Mouse (Mus musculus) heart, embryonic 11.5 days (tissue): ENCODE data around the gene Pcgf2. TPM values are rescaled to one million over a fixed set of nuclear protein-coding genes. Genes with fewer than 3 reads are reported as not detected.

Experiments used
- ATAC-seq: fragments of 200-750 bp; cut with Nextera tagmentation; replicated peaks from 2 replicates; pipeline ENCODE4 v1.8.0; 2017; ENCODE audit warnings: moderate library complexity; ENCODE audit not compliant: insufficient number of reproducible peaks, low FRiP score, low TSS enrichment
- H3K27ac ChIP-seq: fragments of 300-500 bp; sonication (generic); 2 replicates; pipeline ENCODE4 v1.5.1; 2014; ENCODE audit warnings: mild to moderate bottlenecking, low read depth, low read length
- H3K27me3 ChIP-seq: fragments of 300-500 bp; sonication (generic); 2 replicates; pipeline ENCODE4 v1.6.1; 2014; ENCODE audit warnings: mild to moderate bottlenecking, low read length, mixed read lengths; ENCODE audit not compliant: control insufficient read depth, insufficient read depth
- H3K36me3 ChIP-seq: fragments of 300-500 bp; sonication (generic); 2 replicates; pipeline ENCODE4 v1.6.1; 2014; ENCODE audit warnings: mild to moderate bottlenecking, low read length, moderate library complexity, mixed read lengths; ENCODE audit not compliant: control insufficient read depth, insufficient read depth
- H3K4me1 ChIP-seq: fragments of 300-500 bp; sonication (generic); 2 replicates; pipeline ENCODE4 v1.6.1; 2014; ENCODE audit warnings: low read length; ENCODE audit not compliant: control insufficient read depth, insufficient read depth
- H3K4me2 ChIP-seq: fragments of 300-500 bp; sonication (generic); 2 replicates; pipeline ENCODE4 v1.6.1; 2014; ENCODE audit warnings: mild to moderate bottlenecking, moderate library complexity
- H3K4me3 ChIP-seq: fragments of 300-500 bp; sonication (generic); 2 replicates; pipeline ENCODE4 v1.5.1; 2014; ENCODE audit warnings: low read depth, low read length
- H3K9ac ChIP-seq: fragments of 300-500 bp; sonication (generic); 2 replicates; pipeline ENCODE4 v1.6.1; 2014; ENCODE audit warnings: mild to moderate bottlenecking, low read depth, low read length, moderate library complexity
- H3K9me3 ChIP-seq: fragments of 300-500 bp; sonication (generic); replicated peaks from 2 replicates; pipeline ENCODE4 v1.6.1; 2016; ENCODE audit warnings: low read length; ENCODE audit not compliant: control insufficient read depth
- WGBS: fragments of 180-500 bp; shearing (Covaris S2); extraction: QIAGEN DNeasy Blood & Tissue Kit; methylation state at CpG from one replicate; pipeline ENCODE4 v1.1.7; 2014; ENCODE audit not compliant: insufficient replicate concordance; 5-methylcytosine and 5-hydroxymethylcytosine counted together
- polyA plus RNA-seq: library from polyadenylated mRNA; unstranded; fragments of >200 nt; fragmentation: Nextera tagmentation; extraction: Ambion mirVana; gene quantifications from 2 replicates; pipeline ENCODE4 v1.2.1, GENCODE M21; 2014

Pcgf2 gene
- polyA plus RNA-seq, 1 experiment from 2014 or later = 16.4 TPM

GRCm38 (mm10) chr11:97728311-97728710, 28.0 kb upstream of the Pcgf2 start:
- no peak for ATAC-seq
- Histone ChIP-seq H3K27me3 (no peaks in the 10 kb centered on the region), H3K9ac (no peak overlapping the region), H3K27ac (no peak overlapping the region), H3K4me2 (no peak overlapping the region), H3K36me3 (peaks cover 19% of the 10 kb centered on the region), H3K4me3 (no peak overlapping the region), H3K9me3 (no peaks in the 10 kb centered on the region), H3K4me1 (no peaks in the 10 kb centered on the region)
- WGBS = 68% methylated on average over 7 of the region's 7 CpGs

GRCm38 (mm10) chr11:97723709-97724108, 23.4 kb upstream of the Pcgf2 start:
- Histone ChIP-seq H3K36me3 (peaks cover 47% of the 10 kb centered on the region), H3K27ac (no peak overlapping the region), H3K9ac (no peak overlapping the region), H3K9me3 (no peaks in the 10 kb centered on the region), H3K27me3 (no peaks in the 10 kb centered on the region), H3K4me3 (no peak overlapping the region), H3K4me2 (no peak overlapping the region), H3K4me1 (no peaks in the 10 kb centered on the region)
- no peak for ATAC-seq
- WGBS = 72% methylated on average over 7 of the region's 7 CpGs

GRCm38 (mm10) chr11:97721338-97721737, 21.0 kb upstream of the Pcgf2 start:
- Histone ChIP-seq H3K27ac (no peak overlapping the region), H3K27me3 (no peaks in the 10 kb centered on the region), H3K9me3 (no peaks in the 10 kb centered on the region), H3K36me3 (peaks cover 48% of the 10 kb centered on the region), H3K4me1 (no peaks in the 10 kb centered on the region; the same call in 1 of the 2 replicates), H3K9ac (no peak overlapping the region), H3K4me2 (no peak overlapping the region), H3K4me3 (no peak overlapping the region)
- no peak for ATAC-seq
- 88% methylated on average over 4 of the region's 4 CpGs for WGBS

- Histone ChIP-seq H3K9me3 (no peaks in the 10 kb centered on the region), H3K27ac (no peak overlapping the region), H3K4me1 (no peaks in the 10 kb centered on the region; the same call in 1 of the 2 replicates), H3K36me3 (peaks cover 46% of the 10 kb centered on the region), H3K4me2 (no peak overlapping the region), H3K9ac (no peak overlapping the region), H3K27me3 (no peaks in the 10 kb centered on the region), H3K4me3 (no peak overlapping the region)
- ATAC-seq = no peak
- WGBS = 79% methylated on average over 4 of the region's 4 CpGs
These were observed 18.7 kb upstream of the Pcgf2 start for GRCm38 (mm10) chr11:97719041-97719440.

GRCm38 (mm10) chr11:97718281-97718860, 18.1 kb upstream of the Pcgf2 start:
- H3K4me1 ChIP-seq = no peaks in the 10 kb centered on the region; the same call in 1 of the 2 replicates
- H3K36me3 ChIP-seq = peaks cover 45% of the 10 kb centered on the region
- H3K9ac ChIP-seq = no peak overlapping the region
- 61% methylated on average over 15 of the region's 15 CpGs for WGBS
- H3K4me3 ChIP-seq = no peak overlapping the region
- H3K9me3 ChIP-seq = no peaks in the 10 kb centered on the region
- H3K27me3 ChIP-seq = no peaks in the 10 kb centered on the region
- no peak for ATAC-seq
- no peak overlapping the region for H3K4me2 ChIP-seq
- no peak overlapping the region for H3K27ac ChIP-seq

- H3K27ac ChIP-seq = no peak overlapping the region
- peaks cover 46% of the 10 kb centered on the region for H3K36me3 ChIP-seq
- no peak for ATAC-seq
- H3K4me1 ChIP-seq = no peaks in the 10 kb centered on the region; the same call in 1 of the 2 replicates
- no peak overlapping the region for H3K4me3 ChIP-seq
- H3K9ac ChIP-seq = no peak overlapping the region
- H3K9me3 ChIP-seq = no peaks in the 10 kb centered on the region
- H3K27me3 ChIP-seq = no peaks in the 10 kb centered on the region
- 84% methylated on average over 26 of the region's 26 CpGs for WGBS
- H3K4me2 ChIP-seq = no peak overlapping the region
These were observed 17.3 kb upstream of the Pcgf2 start for GRCm38 (mm10) chr11:97717369-97718280.

- peaks cover 37% of the 10 kb centered on the region for H3K36me3 ChIP-seq
- H3K4me3 ChIP-seq = no peak overlapping the region
- H3K27ac ChIP-seq = no peak overlapping the region; the same call in 1 of the 2 replicates
- no peak overlapping the region for H3K4me2 ChIP-seq
- no peaks in the 10 kb centered on the region; the same call in 1 of the 2 replicates for H3K4me1 ChIP-seq
- no peak for ATAC-seq
- no peaks in the 10 kb centered on the region for H3K27me3 ChIP-seq
- no peaks in the 10 kb centered on the region for H3K9me3 ChIP-seq
- no peak overlapping the region for H3K9ac ChIP-seq
- WGBS = 72% methylated on average over 8 of the region's 8 CpGs
These were observed 15.7 kb upstream of the Pcgf2 start for GRCm38 (mm10) chr11:97716021-97716420.

GRCm38 (mm10) chr11:97714784-97715760, 14.8 kb upstream of the Pcgf2 start:
- Histone ChIP-seq H3K9me3 (no peaks in the 10 kb centered on the region), H3K4me3 (no peak overlapping the region), H3K36me3 (peaks cover 31% of the 10 kb centered on the region), H3K27me3 (no peaks in the 10 kb centered on the region), H3K9ac (no peak overlapping the region), H3K27ac (no peak overlapping the region), H3K4me1 (no peaks in the 10 kb centered on the region; the same call in 1 of the 2 replicates), H3K4me2 (no peak overlapping the region)
- WGBS = 83% methylated on average over 14 of the region's 14 CpGs
- ATAC-seq = no peak
